Mouse (Mus musculus): ENCODE data around the gene Frs3.

Gene Frs3

GRCm38 (mm10) chr17:47688608-47689575 is at the start of gene Frs3:
Gene Frs3 (plus strand): TSS chr17:47689030.
- DNase-seq = peak; percentile 98

GRCm38 (mm10) chr17:47642992-47643391 is 45.8 kb upstream of the Frs3 start:
- DNase-seq = peak; percentile 30

- peak; percentile 94 for DNase-seq
These were observed 42.1 kb upstream of the Frs3 start for GRCm38 (mm10) chr17:47646683-47647082.

GRCm38 (mm10) chr17:47648966-47649365 is 39.9 kb upstream of the Frs3 start:
- peak; percentile 64 for DNase-seq

DNA sequence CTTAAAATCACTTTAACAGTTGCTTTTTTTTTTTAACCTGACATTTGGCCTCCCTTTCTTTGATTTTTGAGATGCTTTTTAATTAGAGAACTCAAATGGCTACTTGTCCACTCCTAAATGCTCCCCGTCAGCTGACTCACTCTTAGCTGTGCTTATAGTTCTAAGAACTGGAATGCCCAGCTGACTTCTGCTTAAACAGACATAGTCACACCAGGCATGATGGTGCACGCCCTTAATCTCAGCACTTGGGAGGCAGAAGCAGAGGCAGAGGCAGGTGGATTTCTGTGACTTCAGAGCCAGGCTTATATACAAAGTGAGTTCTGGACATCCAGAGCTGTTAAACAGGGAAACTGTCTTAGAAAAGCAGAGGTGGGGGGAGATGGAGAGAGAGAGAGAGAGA is 36.9 kb upstream of the Frs3 start:
- peak; percentile 27 for DNase-seq

- DNase-seq = peak; percentile 52
These were observed 34.5 kb upstream of the Frs3 start for GRCm38 (mm10) chr17:47654346-47654745.

- peak; percentile 68 for DNase-seq
These were observed 33.1 kb upstream of the Frs3 start for GRCm38 (mm10) chr17:47655697-47656096.

- peak; percentile 77 for DNase-seq
These were observed 30.9 kb upstream of the Frs3 start for GRCm38 (mm10) chr17:47657901-47658300.

DNA sequence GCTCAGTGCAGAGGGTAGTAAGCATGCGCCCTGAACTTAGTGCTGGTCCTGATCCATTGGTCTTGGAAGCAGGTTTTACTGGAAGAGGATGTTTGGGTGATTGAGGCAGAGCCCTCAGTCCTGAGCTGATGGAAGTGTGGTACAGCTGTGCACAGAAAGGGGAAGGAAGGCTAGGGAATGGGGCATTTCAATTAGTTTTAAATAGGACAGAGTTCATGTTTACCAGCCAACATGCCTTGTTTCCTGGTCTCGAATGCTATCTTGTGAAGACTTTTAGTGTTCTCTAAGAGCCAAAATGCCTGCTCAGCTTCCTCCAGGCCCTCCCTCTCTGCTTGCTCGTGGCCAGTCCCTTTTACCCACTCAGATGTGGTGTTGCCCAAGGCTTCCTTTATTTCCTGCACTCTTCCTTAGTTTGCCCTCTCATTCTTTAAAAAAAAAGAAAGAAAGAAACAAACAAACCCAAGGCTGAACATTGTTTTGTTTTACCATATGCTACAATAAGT is 30.0 kb upstream of the Frs3 start:
- DNase-seq = peak; percentile 91

DNA sequence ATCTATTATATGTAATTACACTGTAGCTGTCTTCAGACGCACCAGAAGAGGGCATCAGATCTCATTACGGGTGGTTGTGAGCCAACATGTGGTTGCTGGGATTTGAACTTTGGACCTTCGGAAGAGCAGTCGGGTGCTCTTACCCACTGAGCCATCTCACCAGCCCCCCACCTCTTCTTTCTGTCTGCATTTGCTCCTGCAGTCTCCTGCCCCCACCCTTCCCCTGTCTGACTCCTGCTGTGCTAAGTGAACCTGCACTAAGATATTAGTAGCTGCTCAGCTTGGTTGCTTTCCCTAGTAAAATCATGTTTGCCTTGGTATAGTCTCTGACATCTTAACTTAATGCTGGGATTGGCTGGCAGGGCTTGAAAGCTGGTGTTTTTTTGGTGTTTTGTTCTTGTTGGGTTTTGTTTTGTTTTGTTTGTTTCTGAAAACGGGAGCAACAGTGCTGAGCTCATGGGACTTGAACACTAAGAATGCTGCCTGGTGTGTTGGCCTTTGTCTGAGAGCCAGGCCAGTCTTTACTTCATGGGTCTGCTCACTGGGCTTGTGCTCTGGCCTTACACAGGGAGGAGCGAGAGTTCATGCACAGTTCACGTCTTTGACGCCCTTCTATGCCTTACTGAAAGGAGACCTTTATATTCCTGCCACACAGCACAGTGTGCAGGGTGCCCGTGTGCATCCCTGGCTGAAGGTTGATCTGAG is 25.7 kb upstream of the Frs3 start:
- peak; percentile 42 for DNase-seq

DNA sequence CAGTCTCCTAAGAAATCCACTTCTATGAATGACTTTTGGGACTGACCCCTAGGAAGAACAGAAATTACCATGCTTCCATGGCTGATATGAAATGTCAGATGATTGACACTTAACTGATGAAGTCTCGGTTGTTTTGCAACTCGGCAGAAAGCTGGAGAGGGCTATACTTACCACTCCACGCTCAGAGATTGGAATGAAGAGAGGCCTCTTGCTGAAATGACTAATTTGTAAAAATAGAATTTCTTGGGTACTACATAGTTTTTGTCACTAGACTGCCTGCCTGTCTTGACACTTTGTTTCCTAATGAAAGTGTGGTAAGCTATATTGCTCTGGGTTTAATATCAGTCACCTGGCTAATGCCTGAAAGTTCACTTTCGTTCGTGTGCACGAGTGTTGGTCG is 24.4 kb upstream of the Frs3 start:
- no peak for DNase-seq

DNA sequence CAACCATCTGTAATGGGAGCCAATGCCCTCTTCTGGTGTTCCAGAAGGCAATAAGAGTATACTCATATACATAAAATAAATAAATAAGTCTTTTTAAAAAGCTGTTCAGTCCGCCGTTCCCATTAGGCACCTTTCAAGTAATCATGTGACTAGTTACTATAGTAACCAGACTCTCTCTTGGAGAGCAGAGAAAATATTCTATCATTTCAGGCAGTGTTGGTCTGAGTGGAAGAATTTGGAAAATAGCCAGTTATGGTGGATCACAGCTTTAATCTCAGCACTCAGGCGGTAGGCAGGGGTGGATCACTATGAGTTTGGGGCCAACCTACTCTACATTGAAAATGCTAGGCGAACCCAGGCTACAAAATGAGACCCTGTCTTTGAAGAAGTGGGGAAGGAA is 19.7 kb upstream of the Frs3 start:
- DNase-seq = no peak

DNA sequence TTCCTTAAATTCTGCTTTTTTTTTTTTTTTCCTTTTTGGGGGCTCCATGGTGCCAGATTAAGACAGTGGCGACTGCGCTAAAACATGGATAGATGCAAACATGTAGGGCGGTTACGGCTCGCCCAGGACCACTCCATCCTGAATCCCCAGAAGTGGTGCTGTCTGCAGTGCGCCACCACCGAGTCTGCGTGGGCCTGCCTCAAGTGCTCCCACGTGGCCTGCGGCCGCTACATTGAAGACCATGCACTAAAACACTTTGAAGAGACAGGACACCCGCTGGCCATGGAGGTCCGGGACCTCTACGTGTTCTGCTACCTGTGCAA is 16.9 kb upstream of the Frs3 start:
- no peak for DNase-seq

DNA sequence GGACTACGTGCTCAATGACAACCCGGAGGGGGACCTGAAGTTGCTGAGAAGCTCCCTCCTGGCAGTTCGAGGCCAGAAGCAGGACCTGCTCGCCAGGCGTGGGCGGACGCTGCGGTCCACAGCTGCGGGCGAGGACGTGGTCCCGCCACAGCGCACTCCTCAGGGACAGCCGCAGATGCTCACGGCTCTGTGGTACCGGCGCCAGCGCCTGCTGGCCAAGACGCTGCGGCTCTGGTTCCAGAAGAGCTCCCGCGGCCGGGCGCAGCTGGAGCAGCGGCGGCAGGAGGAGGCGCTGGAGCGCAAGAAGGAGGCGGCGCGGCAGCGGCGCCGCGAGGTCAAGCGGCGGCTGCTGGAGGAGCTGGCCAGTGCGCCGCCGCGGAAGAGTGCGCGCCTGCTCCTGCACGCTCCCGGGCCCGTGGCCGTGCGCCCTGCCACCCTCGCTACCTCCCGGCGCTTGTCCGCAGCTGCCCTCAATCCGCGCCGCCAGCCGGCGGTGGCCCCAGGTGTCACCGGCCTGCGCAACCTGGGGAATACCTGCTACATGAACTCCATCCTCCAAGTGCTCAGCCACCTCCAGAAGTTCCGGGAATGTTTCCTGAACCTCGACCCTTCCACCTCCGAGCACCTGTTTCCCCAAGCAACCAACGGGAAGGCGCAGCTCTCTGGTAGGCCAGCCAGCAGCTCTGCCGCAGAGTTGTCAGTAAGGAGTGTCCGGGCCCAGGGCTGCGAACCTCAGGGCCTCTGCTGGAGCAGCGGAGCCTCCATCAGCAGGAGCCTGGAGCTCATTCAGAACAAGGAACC is 16.3 kb upstream of the Frs3 start:
- peak; percentile 95 for DNase-seq

- peak; percentile 87 for DNase-seq
These were observed 12.2 kb upstream of the Frs3 start for GRCm38 (mm10) chr17:47676581-47676980.

GRCm38 (mm10) chr17:47678238-47678637 is 10.6 kb upstream of the Frs3 start:
- no peak for DNase-seq

- DNase-seq = no peak
These were observed 10.1 kb upstream of the Frs3 start for GRCm38 (mm10) chr17:47678702-47679101.

- peak; percentile 75 for DNase-seq
These were observed 6.0 kb upstream of the Frs3 start for GRCm38 (mm10) chr17:47682836-47683235.

- peak; percentile 99 for DNase-seq
These were observed 1.2 kb upstream of the Frs3 start for GRCm38 (mm10) chr17:47687409-47688343.

DNA sequence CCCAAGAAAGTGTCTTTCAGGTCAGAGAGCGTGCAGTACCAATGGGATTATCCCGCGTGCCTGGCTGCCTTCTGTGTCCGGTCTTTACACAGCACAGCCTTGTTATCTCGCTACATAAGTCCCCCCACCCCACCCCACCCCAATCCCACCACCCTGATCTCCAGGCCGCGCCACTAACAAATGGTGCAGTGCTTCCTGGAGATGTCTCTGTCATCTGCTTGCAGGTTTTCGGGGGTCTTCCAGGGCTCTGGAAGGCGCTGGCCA is 554 bp upstream of the Frs3 start, which contains the start of gene Tomm6:
Gene Tomm6, minus strand, starts transcription at position 43 of the 264 bp plus-strand sequence.
- DNase-seq = no peak

GRCm38 (mm10) chr17:47689894-47690293 is 1.1 kb downstream of the Frs3 start:
- DNase-seq = no peak

GRCm38 (mm10) chr17:47691650-47692049 is 2.8 kb downstream of the Frs3 start:
- DNase-seq = no peak
